Mouse (Mus musculus) heart, postnatal 0 days (tissue): ENCODE results near the gene Elp6. TPM values are rescaled to one million over a fixed set of nuclear protein-coding genes. Genes with fewer than 3 reads are reported as not detected.

Source experiments
- ATAC-seq: fragments of 200-750 bp; cut with Nextera tagmentation; 2 replicates; pipeline ENCODE4 v1.8.0; 2017; ENCODE audit warnings: low read depth, moderate number of reproducible peaks, moderate library complexity; ENCODE audit not compliant: insufficient read depth
- DNase-seq: peaks from one replicate; pipeline ENCODE4 v3.0.0-alpha.2; 2016; ENCODE audit warnings: low spot score
- H3K27ac ChIP-seq: fragments of 300-500 bp; sonication (generic); 2 replicates; pipeline ENCODE4 v1.5.1; 2014; ENCODE audit warnings: low read depth, mild to moderate bottlenecking
- H3K27me3 ChIP-seq: fragments of 300-500 bp; sonication (generic); 2 replicates; pipeline ENCODE4 v1.6.1; 2014; ENCODE audit warnings: low read length, mixed read lengths; ENCODE audit not compliant: control insufficient read depth, insufficient read depth
- H3K36me3 ChIP-seq: fragments of 300-500 bp; sonication (generic); replicated peaks from 2 replicates; pipeline ENCODE4 v1.6.1; 2014; ENCODE audit warnings: low read length, mixed read lengths; ENCODE audit not compliant: control insufficient read depth, insufficient read depth
- H3K4me1 ChIP-seq: fragments of 300-500 bp; sonication (generic); 2 replicates; pipeline ENCODE4 v1.6.1; 2014; ENCODE audit warnings: antibody characterized with exemption; ENCODE audit not compliant: control insufficient read depth, insufficient read depth
- H3K4me2 ChIP-seq: fragments of 300-500 bp; sonication (generic); 2 replicates; pipeline ENCODE4 v1.6.1; 2014; ENCODE audit warnings: low read depth, mild to moderate bottlenecking, low read length, moderate library complexity
- H3K4me3 ChIP-seq: fragments of 300-500 bp; sonication (generic); 2 replicates; pipeline ENCODE4 v1.5.1; 2014; ENCODE audit warnings: low read depth, low read length
- H3K9ac ChIP-seq: fragments of 300-500 bp; sonication (generic); replicated peaks from 2 replicates; pipeline ENCODE4 v1.6.1; 2014; ENCODE audit warnings: low read depth, low read length, mixed read lengths
- H3K9me3 ChIP-seq: fragments of 300-500 bp; sonication (generic); replicated peaks from 2 replicates; pipeline ENCODE4 v1.6.1; 2016; ENCODE audit warnings: low read length; ENCODE audit not compliant: control insufficient read depth
- CTCF ChIP-seq: IDR thresholded peaks from 2 replicates; pipeline ENCODE4 v1.5.1; 2016; ENCODE audit warnings: antibody characterized with exemption, control low read depth, low read depth
- EP300 ChIP-seq: IDR thresholded peaks from 2 replicates; pipeline ENCODE4 v1.6.1; 2016; ENCODE audit warnings: antibody characterized with exemption, low read depth
- WGBS: fragments of 180-500 bp; shearing (Covaris S2); extraction: QIAGEN DNeasy Blood & Tissue Kit; methylation state at CpG from one replicate; pipeline ENCODE4 v1.1.7; 2014; 5-methylcytosine and 5-hydroxymethylcytosine counted together
- polyA plus RNA-seq: library from polyadenylated mRNA; unstranded; fragments of >200 nt; fragmentation: Nextera tagmentation; extraction: Ambion mirVana; gene quantifications from 2 replicates; pipeline ENCODE4 v1.2.1, GENCODE M21; 2015
- total RNA-seq: library from RNA; depleted of rRNA; stranded (reverse); fragments of >200 nt; gene quantifications from 2 replicates; pipeline ENCODE4 v1.2.3, GENCODE M21; 2014; ENCODE audit warnings: low replicate concordance

Gene Elp6
- total and polyA plus RNA-seq, 2 experiments from 2014 or later, result 6.8 to 21.9 TPM

DNA sequence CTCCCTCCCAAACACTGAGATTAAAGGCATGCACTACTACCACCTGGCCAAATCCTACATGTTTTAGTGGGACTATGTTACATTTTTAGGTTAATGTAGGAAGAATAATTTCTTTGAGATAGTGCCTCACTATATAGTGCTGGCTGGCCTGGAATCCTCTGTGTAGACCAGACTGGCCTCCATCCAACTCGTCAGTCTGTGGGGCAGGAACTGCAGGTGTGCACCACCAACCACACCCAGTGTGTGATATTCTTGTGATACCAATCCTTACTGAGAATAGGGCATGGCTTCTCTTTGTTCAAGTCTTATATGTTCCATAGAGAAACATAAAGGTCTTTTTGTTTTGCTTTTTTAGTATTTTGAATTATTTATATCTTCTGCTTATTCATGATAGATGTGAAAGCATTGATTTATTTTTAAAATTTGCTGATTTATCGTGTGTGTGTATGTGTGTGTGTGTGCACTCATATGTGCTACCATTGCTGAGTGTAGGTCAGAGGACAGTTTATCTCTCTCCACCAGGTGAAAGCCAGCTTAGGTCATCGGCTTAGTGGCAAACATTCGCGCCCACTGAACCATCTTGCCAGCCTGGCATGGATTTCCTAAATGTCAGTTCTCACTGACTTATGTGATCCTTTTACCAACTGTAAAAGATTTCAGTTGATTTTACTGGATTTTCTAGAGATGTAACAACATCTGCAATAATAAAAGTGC lies 35.2 kb downstream of the Elp6 start:
- Histone ChIP-seq H3K27ac (no peak overlapping the region), H3K36me3 (no peaks in the 10 kb centered on the region), H3K4me2 (no peak overlapping the region), H3K9me3 (no peaks in the 10 kb centered on the region), H3K27me3 (no peaks in the 10 kb centered on the region), H3K4me3 (no peak overlapping the region), H3K4me1 (0 out of 2 replicates have a peak, but pooled peaks cover 3% of the 10 kb centered on the region), H3K9ac (no peak overlapping the region)
- DNase-seq, result no peak
- no peak for ATAC-seq
- TF ChIP-seq EP300 (no peak), CTCF (no peak)
- WGBS, result 76% methylated on average over 5 of the region's 5 CpGs

DNA sequence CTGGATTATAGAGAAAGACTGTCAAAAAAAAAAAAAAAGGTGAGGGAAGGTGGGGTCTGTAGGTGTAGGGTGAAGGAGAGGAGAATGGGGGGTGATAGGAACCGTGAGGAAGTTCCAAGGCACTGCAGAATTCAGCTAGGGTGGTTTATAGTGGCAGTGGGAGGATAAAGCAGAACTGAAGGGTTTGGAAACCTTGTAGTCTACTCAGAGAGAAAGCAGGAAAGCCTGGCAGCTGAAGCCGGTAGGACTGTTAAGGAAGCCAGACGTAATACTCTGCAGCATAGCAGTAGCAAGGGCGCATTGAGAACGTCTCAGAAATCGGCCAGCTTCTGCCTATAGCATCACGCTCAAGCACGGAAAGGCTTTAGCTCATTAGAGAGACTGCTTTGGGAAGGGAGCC lies 37.0 kb downstream of the Elp6 start:
- no peaks in the 10 kb centered on the region for H3K9me3 ChIP-seq
- H3K4me3 ChIP-seq, result no peak overlapping the region
- H3K36me3 ChIP-seq, result no peaks in the 10 kb centered on the region
- WGBS, result 77% methylated on average over 8 of the region's 8 CpGs
- no peaks in the 10 kb centered on the region for H3K27me3 ChIP-seq
- H3K4me2 ChIP-seq, result no peak overlapping the region
- no peak for ATAC-seq
- TF ChIP-seq CTCF (no peak), EP300 (no peak)
- H3K27ac ChIP-seq, result no peak overlapping the region
- no peak for DNase-seq
- 0 out of 2 replicates have a peak, but pooled peaks cover 3% of the 10 kb centered on the region for H3K4me1 ChIP-seq
- no peak overlapping the region for H3K9ac ChIP-seq

DNA sequence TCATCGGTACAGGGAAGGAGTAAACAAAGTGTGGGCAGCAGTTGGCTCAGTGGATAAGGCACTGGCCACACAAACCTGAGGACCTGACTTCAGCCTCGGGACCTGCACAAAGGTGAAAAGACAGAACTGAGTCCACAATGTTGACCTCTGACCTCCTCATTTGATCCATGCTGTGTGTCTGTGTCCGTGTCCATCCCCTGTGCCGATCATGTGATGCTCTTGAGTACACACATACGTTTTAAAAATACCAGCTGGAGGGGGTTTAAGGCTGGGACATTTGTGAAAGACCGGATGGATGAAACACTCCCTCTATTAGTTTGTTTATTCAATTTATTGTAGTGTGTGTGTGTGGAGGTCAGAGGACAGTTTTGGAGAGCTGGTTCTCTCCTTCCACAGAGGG lies 38.8 kb downstream of the Elp6 start:
- WGBS, result 77% methylated on average over 6 of the region's 6 CpGs

DNA sequence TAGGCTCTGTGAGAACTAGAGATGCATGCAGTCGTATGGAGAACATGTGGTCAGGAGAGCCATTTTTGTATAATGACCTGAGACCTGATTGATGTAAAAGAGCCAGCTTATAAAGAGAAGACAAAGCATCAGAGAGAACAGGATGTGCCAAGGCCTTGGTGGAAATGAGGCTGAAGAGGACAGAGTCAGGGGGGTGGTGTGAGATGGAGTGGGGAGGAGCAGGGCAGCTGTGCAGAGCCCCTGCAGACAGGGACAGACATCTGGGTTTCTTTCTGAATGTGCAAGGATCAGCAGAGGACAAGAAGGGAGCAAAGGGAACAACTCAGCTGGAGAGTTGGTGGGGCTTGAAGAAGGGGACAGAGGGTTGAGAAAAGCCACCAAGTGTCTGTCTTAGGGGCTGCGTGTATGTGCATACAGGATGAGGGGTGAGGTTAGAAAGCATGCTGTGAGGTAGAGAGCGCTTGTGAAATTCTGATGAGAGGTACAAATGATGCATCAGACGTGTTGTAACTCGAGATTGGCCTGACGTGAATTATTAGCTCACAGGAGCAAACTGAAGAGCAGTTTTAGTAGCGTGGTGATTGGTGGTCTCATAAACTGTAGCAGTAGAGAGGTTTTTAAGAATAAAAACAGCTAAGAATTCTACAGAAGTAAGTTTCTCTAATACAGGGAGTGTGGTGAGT lies 40.2 kb downstream of the Elp6 start:
- ATAC-seq, result no peak
- WGBS, result 72% methylated on average over 7 of the region's 7 CpGs
- no peak for DNase-seq
- Histone ChIP-seq H3K36me3 (no peaks in the 10 kb centered on the region), H3K27ac (no peak overlapping the region), H3K4me1 (no peaks in the 10 kb centered on the region), H3K4me3 (no peak overlapping the region), H3K27me3 (no peaks in the 10 kb centered on the region), H3K9me3 (no peaks in the 10 kb centered on the region), H3K4me2 (no peak overlapping the region), H3K9ac (no peak overlapping the region)
- no peak for TF ChIP-seq EP300
- no peak for TF ChIP-seq CTCF

More for the DNA sequence above, 38.8 kb downstream of the Elp6 start:
- no peak overlapping the region for H3K9ac ChIP-seq
- no peak for DNase-seq
- no peaks in the 10 kb centered on the region for H3K9me3 ChIP-seq
- H3K36me3 ChIP-seq, result no peaks in the 10 kb centered on the region
- 0 out of 2 replicates have a peak, but pooled peaks cover under 1% of the 10 kb centered on the region for H3K4me1 ChIP-seq
- TF ChIP-seq CTCF (no peak), EP300 (no peak)
- no peak overlapping the region for H3K4me3 ChIP-seq
- no peak overlapping the region for H3K27ac ChIP-seq
- H3K4me2 ChIP-seq, result no peak overlapping the region
- no peak for ATAC-seq
- no peaks in the 10 kb centered on the region for H3K27me3 ChIP-seq

- no peaks in the 10 kb centered on the region for H3K36me3 ChIP-seq
- no peaks in the 10 kb centered on the region for H3K9me3 ChIP-seq
- TF ChIP-seq CTCF, result no peak
- no peak for TF ChIP-seq EP300
- ATAC-seq, result no peak
- 57% methylated on average over 4 of the region's 4 CpGs for WGBS
- no peak overlapping the region for H3K27ac ChIP-seq
- no peak overlapping the region for H3K4me3 ChIP-seq
- H3K4me2 ChIP-seq, result no peak overlapping the region
- H3K9ac ChIP-seq, result no peak overlapping the region
- peak; percentile 36 for DNase-seq
- H3K27me3 ChIP-seq, result no peaks in the 10 kb centered on the region
- H3K4me1 ChIP-seq, result no peaks in the 10 kb centered on the region
Measured at GRCm38 (mm10) chr9:110348899-110349298, 43.9 kb downstream of the Elp6 start.
